Mouse (Mus musculus) kidney, embryonic 15.5 days (tissue): ENCODE results near the gene Crybb1. TPM values are rescaled to one million over a fixed set of nuclear protein-coding genes. Genes with fewer than 3 reads are reported as not detected.

Source experiments
- ATAC-seq: fragments of 200-750 bp; cut with Nextera tagmentation; replicated peaks from 2 replicates; pipeline ENCODE4 v1.8.0; 2017; ENCODE audit warnings: moderate TSS enrichment; ENCODE audit not compliant: low FRiP score
- H3K27ac ChIP-seq: fragments of 300-500 bp; sonication (generic); 2 replicates; pipeline ENCODE4 v1.5.1; 2015; ENCODE audit warnings: mild to moderate bottlenecking, inconsistent platforms
- H3K27me3 ChIP-seq: fragments of 300-500 bp; sonication (generic); 2 replicates; pipeline ENCODE4 v1.6.1; 2015; ENCODE audit warnings: inconsistent platforms
- H3K36me3 ChIP-seq: fragments of 300-500 bp; sonication (generic); 2 replicates; pipeline ENCODE4 v1.6.1; 2015; ENCODE audit warnings: inconsistent platforms
- H3K4me1 ChIP-seq: fragments of 300-500 bp; sonication (generic); 2 replicates; pipeline ENCODE4 v1.6.1; 2015; ENCODE audit warnings: inconsistent platforms
- H3K4me2 ChIP-seq: fragments of 300-500 bp; sonication (generic); 2 replicates; pipeline ENCODE4 v1.6.1; 2015; ENCODE audit warnings: moderate library complexity, mild to moderate bottlenecking, inconsistent platforms
- H3K4me3 ChIP-seq: fragments of 300-500 bp; sonication (generic); replicated peaks from 2 replicates; pipeline ENCODE4 v1.5.1; 2015; ENCODE audit warnings: mild to moderate bottlenecking, inconsistent platforms
- H3K9ac ChIP-seq: fragments of 300-500 bp; sonication (generic); 2 replicates; pipeline ENCODE4 v1.6.1; 2015; ENCODE audit warnings: mild to moderate bottlenecking, inconsistent platforms
- H3K9me3 ChIP-seq: fragments of 300-500 bp; sonication (generic); replicated peaks from 2 replicates; pipeline ENCODE4 v1.6.1; 2016; ENCODE audit warnings: inconsistent platforms
- WGBS: fragments of 180-500 bp; shearing (Covaris S2); methylation state at CpG from one replicate; pipeline ENCODE4 v1.1.7; 2015; ENCODE audit warnings: mixed read lengths; 5-methylcytosine and 5-hydroxymethylcytosine counted together
- polyA plus RNA-seq: library from polyadenylated mRNA; unstranded; fragments of >200 nt; fragmentation: Nextera tagmentation; extraction: Ambion mirVana; gene quantifications from 2 replicates; pipeline ENCODE4 v1.2.1, GENCODE M21; 2015

Gene Crybb1
- polyA plus RNA-seq, 1 experiment from 2014 or later = 2.4 TPM

GRCm38 (mm10) chr5:112272934-112273333 is 17.3 kb downstream of the Crybb1 start:
- no peaks in the 10 kb centered on the region for H3K9me3 ChIP-seq
- no peaks in the 10 kb centered on the region for H3K36me3 ChIP-seq
- peak overlapping the region; percentile 45; the same call in 1 of the 2 replicates for H3K27ac ChIP-seq
- ATAC-seq = no peak
- H3K4me1 ChIP-seq = peaks cover 66% of the 10 kb centered on the region
- no peak overlapping the region for H3K4me3 ChIP-seq
- no peak overlapping the region for H3K9ac ChIP-seq
- peaks cover 11% of the 10 kb centered on the region; the same call in 1 of the 2 replicates for H3K27me3 ChIP-seq
- no peak overlapping the region for H3K4me2 ChIP-seq
- WGBS = 62% methylated on average over 2 of the region's 2 CpGs

DNA sequence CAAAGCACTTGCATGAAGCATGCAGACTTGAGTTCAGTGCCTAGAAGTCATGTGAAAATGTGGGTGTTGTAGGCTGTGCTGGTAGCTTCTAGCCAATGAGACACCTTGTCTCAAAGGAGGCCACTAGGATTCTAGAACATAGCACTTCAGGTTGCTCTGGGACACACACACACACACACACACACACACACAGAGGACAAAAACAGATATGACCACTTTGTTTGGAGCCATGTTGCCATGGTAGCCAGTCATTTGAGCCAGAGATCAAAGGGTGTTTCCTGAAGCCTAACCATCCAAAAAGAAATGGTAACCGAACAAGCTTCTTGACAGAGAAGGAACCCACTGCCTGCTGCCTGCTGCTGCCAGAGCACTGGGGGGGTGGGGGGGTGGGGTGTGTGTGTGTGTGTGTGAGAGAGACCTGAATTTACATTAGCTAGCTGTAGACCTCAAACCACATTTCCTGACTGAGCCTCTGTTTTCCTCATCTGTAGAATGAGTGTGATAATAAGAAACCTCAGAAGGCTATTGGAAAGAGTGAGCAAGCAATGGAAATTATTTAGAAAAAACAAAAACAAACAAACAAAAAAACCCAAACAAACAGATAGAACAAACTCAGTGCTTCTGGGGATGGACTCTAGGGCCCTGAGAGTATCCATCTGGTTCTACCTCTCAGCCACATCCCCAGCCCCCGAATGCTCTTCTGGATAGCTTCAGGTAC is 18.3 kb downstream of the Crybb1 start:
- 39% methylated on average over 2 of the region's 2 CpGs for WGBS
- no peak overlapping the region for H3K9ac ChIP-seq
- ATAC-seq = no peak
- 0 out of 2 replicates have a peak, but pooled peaks cover 6% of the 10 kb centered on the region for H3K27me3 ChIP-seq
- H3K36me3 ChIP-seq = no peaks in the 10 kb centered on the region
- no peak overlapping the region for H3K4me2 ChIP-seq
- H3K4me3 ChIP-seq = no peak overlapping the region
- H3K9me3 ChIP-seq = no peaks in the 10 kb centered on the region
- H3K27ac ChIP-seq = 0 out of 2 replicates have a peak overlapping the region, but pooled peaks have one; percentile 5
- peaks cover 74% of the 10 kb centered on the region for H3K4me1 ChIP-seq

DNA sequence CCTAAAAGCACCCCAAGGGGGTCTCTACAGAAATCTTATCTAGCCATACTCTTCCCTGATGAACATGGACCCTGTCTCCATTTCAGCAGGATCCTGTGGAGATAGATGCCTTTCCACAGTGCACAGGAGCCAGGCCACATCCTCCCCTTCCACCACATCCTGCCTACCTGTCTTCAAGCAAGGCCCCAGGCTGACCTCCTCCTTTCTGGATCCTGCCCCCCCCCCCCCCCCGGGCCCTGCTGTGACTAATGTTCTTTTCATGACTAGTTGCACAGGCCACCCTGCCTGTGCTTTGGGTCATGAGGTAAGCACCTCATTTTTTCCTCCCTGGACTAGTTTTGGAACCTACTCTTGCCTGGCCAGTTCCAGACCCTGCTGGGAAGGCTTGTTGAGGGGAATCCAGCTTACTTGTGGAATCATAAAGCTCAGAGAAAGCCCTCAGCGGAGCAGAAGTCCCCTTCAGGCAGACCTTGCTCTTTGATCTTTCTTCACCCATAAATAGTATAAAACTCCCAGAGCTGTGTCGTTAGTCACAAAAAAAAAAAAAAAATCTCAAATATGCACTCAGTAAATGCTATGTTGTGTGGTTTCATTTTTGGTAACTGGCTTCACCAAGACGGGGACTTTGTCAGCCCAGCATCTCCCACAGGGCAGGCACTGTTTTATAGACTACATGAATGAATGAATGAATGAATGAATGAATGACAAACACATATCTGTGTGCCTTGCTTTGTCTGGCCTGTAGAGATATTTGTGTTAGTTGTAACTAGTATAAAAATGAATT is 19.6 kb downstream of the Crybb1 start:
- Histone ChIP-seq H3K9me3 (no peaks in the 10 kb centered on the region), H3K4me2 (peak overlapping the region; percentile 75), H3K4me1 (peaks cover 79% of the 10 kb centered on the region), H3K36me3 (no peaks in the 10 kb centered on the region), H3K9ac (peak overlapping the region; percentile 27; the same call in 1 of the 2 replicates), H3K27ac (peak overlapping the region; percentile 72), H3K4me3 (peak overlapping the region; percentile 82; the same call in 1 of the 2 replicates), H3K27me3 (no peaks in the 10 kb centered on the region)
- WGBS = 46% methylated on average over 4 of the region's 4 CpGs
- no peak for ATAC-seq

GRCm38 (mm10) chr5:112276267-112276873 is 20.8 kb downstream of the Crybb1 start, which contains the start of gene Tpst2:
TSS of gene Tpst2 (plus strand) at chr5:112276691.
- Histone ChIP-seq H3K4me1 (peaks cover 81% of the 10 kb centered on the region), H3K4me3 (peak within 1 kb of the TSS; percentile 82), H3K9me3 (no peaks in the 10 kb centered on the region), H3K4me2 (peak within 1 kb of the TSS; percentile 86), H3K27ac (peak within 1 kb of the TSS; percentile 84), H3K36me3 (no peaks in the 10 kb centered on the region), H3K27me3 (no peaks in the 10 kb centered on the region), H3K9ac (peak within 1 kb of the TSS; percentile 83)
- under 1% methylated on average over 62 of the region's 62 CpGs for WGBS
- peak; percentile 93 for ATAC-seq

GRCm38 (mm10) chr5:112276907-112277348 is 21.3 kb downstream of the Crybb1 start:
- Histone ChIP-seq H3K36me3 (no peaks in the 10 kb centered on the region), H3K27ac (peak overlapping the region; percentile 84), H3K27me3 (no peaks in the 10 kb centered on the region), H3K9ac (peak overlapping the region; percentile 83), H3K9me3 (no peaks in the 10 kb centered on the region), H3K4me1 (peaks cover 83% of the 10 kb centered on the region), H3K4me2 (peak overlapping the region; percentile 86), H3K4me3 (peak overlapping the region; percentile 82)
- no peak; the same call in 1 of the 2 replicates for ATAC-seq
- WGBS = under 1% methylated on average over 24 of the region's 24 CpGs

GRCm38 (mm10) chr5:112277906-112278470 is 22.4 kb downstream of the Crybb1 start:
- H3K4me2 ChIP-seq = peak overlapping the region; percentile 86
- H3K9ac ChIP-seq = peak overlapping the region; percentile 24; the same call in 1 of the 2 replicates
- no peak for ATAC-seq
- H3K4me3 ChIP-seq = peak overlapping the region; percentile 82
- no peaks in the 10 kb centered on the region for H3K27me3 ChIP-seq
- 71% methylated on average over 11 of the region's 11 CpGs for WGBS
- H3K4me1 ChIP-seq = peaks cover 87% of the 10 kb centered on the region
- H3K9me3 ChIP-seq = no peaks in the 10 kb centered on the region
- no peaks in the 10 kb centered on the region for H3K36me3 ChIP-seq
- no peak overlapping the region for H3K27ac ChIP-seq

- Histone ChIP-seq H3K36me3 (no peaks in the 10 kb centered on the region), H3K4me3 (no peak overlapping the region), H3K9me3 (no peaks in the 10 kb centered on the region), H3K4me1 (peaks cover 86% of the 10 kb centered on the region), H3K27me3 (no peaks in the 10 kb centered on the region), H3K9ac (no peak overlapping the region), H3K4me2 (peak overlapping the region; percentile 86), H3K27ac (peak overlapping the region; percentile 46)
- no peak for ATAC-seq
- 84% methylated on average over 17 of the region's 17 CpGs for WGBS
These were observed 23.8 kb downstream of the Crybb1 start for GRCm38 (mm10) chr5:112279181-112280021.

DNA sequence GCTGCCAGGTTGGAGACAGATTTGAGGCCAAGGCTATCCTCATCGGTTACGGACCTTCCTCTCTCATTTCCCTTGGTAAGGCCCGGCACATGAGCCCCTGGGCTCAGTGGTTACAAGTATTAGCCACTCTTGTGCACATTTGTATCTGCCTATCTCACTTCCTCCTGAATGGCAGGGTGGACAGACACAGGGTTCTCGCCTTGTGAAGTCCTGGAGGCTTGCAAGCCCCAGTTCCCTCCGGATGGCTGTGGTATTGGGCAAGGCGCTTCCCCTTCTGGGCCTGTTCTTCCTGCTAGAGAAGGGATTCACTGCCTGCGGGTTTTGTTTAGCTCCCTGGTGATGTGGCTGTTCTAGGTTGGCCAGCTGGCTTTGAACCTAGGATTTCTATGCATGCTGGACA is 24.5 kb downstream of the Crybb1 start:
- peak overlapping the region; percentile 46; the same call in 1 of the 2 replicates for H3K27ac ChIP-seq
- H3K27me3 ChIP-seq = no peaks in the 10 kb centered on the region
- WGBS = 80% methylated on average over 7 of the region's 7 CpGs
- no peak for ATAC-seq
- no peaks in the 10 kb centered on the region for H3K9me3 ChIP-seq
- no peaks in the 10 kb centered on the region for H3K36me3 ChIP-seq
- peak overlapping the region; percentile 86 for H3K4me2 ChIP-seq
- H3K4me3 ChIP-seq = no peak overlapping the region
- H3K4me1 ChIP-seq = peaks cover 83% of the 10 kb centered on the region
- no peak overlapping the region for H3K9ac ChIP-seq

GRCm38 (mm10) chr5:112280863-112281660 is 25.4 kb downstream of the Crybb1 start:
- Histone ChIP-seq H3K9ac (no peak overlapping the region), H3K27me3 (no peaks in the 10 kb centered on the region), H3K4me3 (no peak overlapping the region), H3K36me3 (0 out of 2 replicates have a peak, but pooled peaks cover 3% of the 10 kb centered on the region), H3K4me1 (peaks cover 79% of the 10 kb centered on the region), H3K4me2 (no peak overlapping the region), H3K27ac (peak overlapping the region; percentile 39; the same call in 1 of the 2 replicates), H3K9me3 (no peaks in the 10 kb centered on the region)
- 60% methylated on average over 15 of the region's 15 CpGs for WGBS
- ATAC-seq = no peak

DNA sequence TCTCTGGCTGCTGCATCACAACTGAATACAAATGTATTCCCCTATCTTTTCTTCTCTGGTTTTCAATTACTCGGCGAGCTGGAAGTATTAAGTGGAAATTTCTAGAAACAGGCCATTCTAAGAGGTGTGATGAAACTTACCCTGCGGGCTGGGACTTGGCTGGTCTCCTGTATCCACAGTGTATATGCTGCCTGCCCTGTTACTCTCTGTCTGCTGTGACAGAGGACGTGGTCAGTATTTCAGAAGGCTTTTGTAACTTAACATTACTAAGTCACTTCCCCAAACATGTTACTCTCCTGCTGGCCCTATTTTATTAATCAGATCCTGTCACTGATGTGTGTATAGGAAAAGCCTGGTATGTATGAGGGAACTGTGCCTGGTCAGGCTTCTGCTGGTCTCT is 26.1 kb downstream of the Crybb1 start:
- 0 out of 2 replicates have a peak, but pooled peaks cover 3% of the 10 kb centered on the region for H3K36me3 ChIP-seq
- no peaks in the 10 kb centered on the region for H3K27me3 ChIP-seq
- ATAC-seq = no peak
- H3K9ac ChIP-seq = no peak overlapping the region
- 82% methylated on average over 4 of the region's 4 CpGs for WGBS
- no peaks in the 10 kb centered on the region for H3K9me3 ChIP-seq
- H3K4me2 ChIP-seq = no peak overlapping the region
- H3K4me1 ChIP-seq = peaks cover 85% of the 10 kb centered on the region
- H3K4me3 ChIP-seq = no peak overlapping the region
- H3K27ac ChIP-seq = peak overlapping the region; percentile 61
